Mouse (Mus musculus) kidney, adult 8-10 months (tissue): ENCODE data around the gene Emc6.

Experiments used
- DNase-seq, 2 experiments: peaks; one replicate each; pipeline ENCODE4 v3.0.0; 2022

Emc6 gene

DNA sequence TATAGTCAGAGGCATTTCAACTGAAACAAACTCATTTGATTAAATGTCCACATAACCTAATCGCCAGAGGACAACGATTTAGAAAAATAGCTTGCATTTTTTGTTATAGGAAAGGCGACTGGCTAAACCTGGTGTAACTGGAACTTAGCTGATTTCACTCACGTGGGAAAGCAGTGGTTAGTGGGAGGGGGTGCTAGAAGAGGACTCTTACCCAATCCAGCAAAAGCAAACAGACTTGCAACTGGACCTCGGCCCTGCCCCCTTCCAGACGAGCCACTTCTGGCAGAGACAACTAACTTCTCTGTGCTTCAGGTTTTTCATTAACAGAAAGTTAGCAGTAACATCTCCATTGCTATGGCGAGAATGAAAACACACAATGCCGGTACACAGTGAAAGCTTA lies 1.2 kb downstream of the Emc6 start:
- DNase-seq, result peak; percentile 92 to 96

DNA sequence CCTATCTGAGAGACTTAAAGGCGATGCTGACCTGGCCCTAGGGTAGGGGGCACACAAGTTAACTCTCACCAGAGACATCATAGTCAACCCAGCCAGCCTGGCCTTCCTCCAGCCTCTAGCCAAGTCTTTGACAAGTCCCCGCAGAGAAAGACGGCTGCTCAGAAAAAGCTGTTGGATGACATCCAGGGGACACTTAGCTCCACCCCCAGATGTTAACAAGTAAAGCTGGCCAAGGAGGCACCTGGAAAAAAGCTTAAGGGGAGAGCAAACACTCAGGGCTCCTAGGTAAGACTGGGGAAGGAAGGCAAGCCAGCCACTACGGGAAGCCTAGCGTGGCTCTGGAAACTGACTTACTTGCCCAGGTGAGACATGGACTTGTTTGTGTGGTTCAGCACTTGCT lies 4.7 kb downstream of the Emc6 start:
- DNase-seq, result peak; percentile 93 to 94

DNA sequence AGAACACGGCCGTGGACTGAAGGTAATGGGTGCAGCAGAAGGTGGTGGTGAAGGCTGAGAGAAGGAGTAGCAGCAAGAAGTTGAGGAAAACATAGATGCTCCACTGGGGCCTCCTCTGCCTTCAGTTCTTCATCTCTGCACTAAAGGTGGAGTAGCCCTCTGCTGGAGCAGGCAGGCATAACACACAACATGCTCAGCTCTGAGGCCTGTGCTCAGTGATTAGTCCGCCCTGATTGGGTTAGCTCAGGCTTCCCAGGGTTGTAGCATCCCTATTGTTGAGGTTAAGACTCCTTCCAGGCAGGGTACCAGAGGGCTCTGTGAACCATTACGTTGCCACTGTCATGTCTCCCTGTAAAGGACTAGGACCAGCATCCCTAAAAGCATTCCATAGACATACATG lies 7.6 kb downstream of the Emc6 start:
- peak; percentile 54 to 81 for DNase-seq

DNA sequence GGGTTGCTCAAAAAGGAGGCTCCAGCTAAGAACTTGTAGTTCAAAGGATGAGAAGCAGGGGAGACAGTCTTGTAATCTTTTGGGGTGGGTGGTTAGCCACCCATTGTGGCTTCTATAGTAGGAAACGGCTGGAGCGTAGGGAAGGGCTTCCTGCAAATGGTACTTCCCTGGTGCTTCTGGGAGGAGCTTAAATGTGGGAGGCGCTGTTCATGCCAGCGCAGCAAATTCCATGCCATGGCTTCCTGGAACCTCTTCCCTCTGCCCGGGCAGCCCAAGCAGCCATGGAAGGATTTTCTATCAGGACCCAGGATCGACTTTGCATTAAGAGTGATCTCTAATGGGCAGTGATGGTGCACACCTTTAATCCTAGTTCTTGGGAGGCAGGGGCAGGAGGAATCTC lies 8.3 kb downstream of the Emc6 start:
- peak; percentile 41 to 58 for DNase-seq

DNA sequence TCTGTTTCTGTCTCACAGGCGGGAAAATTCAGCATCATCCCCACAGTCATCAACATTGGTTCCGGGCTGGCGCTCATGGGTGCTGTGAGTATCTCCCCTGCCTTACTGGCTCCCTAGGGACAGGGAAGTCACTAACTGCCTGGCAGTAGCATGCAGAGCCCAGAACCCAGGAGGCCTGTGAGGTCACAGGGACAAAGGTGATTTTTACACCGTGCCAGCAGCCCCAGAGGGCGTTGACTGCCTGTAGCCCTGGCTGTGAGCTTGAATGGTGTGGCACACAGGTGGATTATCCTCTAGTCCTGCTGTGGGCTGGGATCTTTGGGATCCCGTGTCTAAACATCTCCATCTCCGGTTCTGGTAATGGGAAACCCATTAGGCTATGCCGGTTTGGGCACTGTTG lies 8.8 kb downstream of the Emc6 start:
- DNase-seq, result peak; percentile 65 to 67

DNA sequence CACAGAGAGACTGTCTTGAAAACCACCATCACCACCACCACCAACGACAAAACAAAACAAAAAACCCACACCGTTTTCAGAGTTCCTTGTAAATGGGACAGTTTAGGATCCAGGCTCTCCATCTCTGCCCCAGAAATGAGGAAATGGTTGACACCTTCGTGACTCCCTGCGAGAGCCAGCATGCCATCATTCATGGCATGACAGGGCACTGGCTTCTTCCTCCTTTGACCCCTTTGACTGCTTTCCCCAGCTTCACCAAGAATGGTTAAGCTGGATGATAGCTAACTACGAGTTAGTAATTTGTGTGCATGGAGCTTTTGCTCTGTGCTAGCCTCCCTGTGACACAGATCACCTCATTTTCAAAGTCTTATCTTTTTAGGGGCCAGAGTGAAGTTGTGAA lies 14.6 kb downstream of the Emc6 start:
- peak in 1 of 2 experiments; percentile 38 for DNase-seq

DNA sequence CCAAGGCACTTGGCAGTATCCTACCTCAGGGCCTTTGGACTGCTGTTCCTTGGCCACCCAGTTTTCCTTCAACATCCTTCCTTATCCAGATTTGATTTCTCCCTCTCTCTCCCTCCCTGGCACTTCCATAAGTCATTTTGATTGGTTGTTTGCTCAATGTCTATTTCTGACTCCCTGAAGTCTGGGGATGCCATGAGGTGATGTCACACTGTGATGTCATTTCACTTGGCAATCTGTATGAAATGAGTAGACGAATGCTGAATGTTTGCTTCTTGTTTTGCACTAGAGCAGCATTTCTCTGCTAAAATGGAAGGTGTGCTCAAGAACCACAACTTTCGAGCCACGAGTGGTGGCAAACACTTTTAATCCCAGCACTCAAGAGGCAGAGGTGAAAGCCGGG lies 15.2 kb downstream of the Emc6 start:
- DNase-seq, result no peak

DNA sequence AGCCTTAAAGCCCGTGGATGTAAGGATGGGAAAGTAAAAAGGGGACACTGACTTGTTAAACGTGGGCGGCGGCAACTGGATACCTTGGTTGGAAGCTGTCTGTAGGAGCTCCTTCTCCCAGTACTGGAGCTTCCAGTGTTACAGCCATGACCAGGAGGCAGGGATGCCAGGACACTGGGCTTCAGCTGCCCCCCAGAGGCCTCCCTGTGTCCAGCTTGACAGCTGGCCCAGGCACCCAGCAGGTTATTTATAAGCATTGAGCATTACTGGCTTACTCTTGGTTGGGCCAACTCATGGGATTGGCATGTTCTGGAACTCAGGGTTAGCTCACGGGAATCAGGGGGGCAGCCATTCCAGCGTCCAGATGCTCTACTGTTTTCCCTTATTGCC lies 16.0 kb downstream of the Emc6 start:
- peak in 1 of 2 experiments; percentile 50 for DNase-seq

DNA sequence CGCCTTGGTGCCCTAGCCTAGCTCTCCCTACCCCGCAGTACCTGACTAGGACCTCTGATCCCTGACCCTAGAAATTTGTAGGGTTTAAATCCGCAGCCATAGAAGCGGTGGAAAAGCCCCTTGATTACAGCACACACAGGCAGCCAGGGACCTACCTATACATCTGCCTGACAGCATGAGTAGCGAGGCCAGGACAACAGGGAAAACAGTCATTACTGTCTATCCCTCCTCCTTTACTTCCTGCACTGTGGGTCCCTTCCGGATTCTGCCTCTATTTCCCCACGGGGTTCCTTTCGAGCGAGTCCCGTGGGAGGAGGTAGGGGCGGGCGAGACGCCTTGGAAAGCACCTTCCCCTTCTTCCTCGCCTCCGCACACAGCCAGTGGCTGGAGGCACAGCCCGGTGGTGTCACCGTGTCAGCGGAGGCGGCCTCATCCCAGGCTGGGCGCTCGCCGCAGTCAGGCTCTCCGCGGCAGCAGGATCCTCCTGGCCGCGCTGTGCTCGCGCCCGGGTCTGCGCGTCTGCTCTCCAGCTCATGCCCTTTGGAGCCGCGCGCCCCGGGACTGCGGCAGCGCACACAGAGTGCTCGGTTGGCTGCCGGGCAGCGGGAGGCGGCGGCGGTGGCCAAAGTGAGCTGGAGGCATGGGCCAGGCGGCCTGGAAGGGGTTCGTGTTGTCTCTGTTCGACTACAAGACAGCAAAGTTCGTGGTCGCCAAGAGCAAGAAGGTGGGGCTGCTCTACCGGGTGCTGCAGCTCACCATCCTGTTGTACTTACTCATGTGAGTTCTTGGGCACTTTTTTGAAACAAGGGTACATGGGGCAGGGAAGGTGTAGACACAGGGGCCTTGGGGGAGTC lies 16.7 kb downstream of the Emc6 start, which contains the start of gene P2rx5:
P2rx5 (plus strand) TSS at position 465 of the 854 bp plus-strand sequence.
- DNase-seq, result peak; percentile 54 to 64

DNA sequence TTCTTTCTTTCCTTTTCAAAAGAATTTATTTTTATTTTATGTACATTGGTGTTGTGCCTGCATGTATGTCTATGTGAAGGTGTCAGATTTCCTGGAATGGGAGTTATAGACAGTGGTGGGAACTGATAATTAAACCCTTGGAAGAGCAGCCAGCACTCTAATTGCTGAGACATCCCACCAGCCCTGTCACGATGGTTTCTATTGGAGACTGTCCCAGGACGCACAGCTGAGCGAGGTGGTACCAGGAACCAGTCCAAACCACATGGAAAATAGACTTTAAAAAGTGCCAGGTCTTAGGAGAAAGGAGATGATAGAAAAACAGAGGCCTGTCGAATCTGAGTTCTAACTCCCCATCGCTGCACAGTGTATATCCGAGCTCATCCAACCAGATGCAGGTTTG lies 21.8 kb downstream of the Emc6 start:
- DNase-seq, result no peak

DNA sequence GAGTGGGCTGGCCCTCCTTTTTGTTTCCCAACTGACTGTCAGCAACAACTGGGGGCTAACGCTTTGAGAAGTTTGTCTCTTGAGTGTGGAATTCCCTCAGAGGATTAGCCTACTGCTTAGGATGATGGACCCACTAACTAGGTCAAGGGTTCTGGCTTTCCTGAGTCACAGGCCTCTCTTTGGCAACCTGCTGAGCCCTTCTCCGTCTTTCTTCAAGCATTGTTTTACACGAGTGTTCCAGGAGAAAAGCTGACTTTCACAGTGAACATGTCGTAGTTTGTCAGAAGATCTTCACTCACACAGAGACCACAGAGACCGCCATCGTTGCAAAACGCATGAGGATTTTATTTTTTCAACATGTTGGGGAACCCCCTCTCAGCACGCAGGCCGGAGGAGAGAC lies 28.6 kb downstream of the Emc6 start:
- DNase-seq, result no peak

DNA sequence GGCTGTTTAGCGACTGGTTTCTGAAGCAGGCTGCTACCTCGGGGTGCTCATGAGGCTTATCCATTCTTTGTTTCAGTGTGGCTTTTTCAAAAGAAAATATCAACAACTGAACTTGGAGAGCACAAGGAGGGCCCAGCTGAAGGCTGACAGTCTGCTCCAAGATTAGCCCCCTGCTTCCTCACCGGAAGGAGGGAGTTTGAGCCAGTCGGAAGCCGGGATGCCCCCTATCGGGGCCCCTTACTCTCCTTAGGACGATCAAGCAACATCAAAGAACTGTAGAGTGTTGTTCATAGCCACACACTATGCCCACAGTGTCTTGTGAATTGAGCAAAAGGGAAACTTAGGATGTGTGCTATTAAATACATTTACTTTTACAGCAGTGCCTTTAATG lies 29.9 kb downstream of the Emc6 start:
- DNase-seq, result no peak

DNA sequence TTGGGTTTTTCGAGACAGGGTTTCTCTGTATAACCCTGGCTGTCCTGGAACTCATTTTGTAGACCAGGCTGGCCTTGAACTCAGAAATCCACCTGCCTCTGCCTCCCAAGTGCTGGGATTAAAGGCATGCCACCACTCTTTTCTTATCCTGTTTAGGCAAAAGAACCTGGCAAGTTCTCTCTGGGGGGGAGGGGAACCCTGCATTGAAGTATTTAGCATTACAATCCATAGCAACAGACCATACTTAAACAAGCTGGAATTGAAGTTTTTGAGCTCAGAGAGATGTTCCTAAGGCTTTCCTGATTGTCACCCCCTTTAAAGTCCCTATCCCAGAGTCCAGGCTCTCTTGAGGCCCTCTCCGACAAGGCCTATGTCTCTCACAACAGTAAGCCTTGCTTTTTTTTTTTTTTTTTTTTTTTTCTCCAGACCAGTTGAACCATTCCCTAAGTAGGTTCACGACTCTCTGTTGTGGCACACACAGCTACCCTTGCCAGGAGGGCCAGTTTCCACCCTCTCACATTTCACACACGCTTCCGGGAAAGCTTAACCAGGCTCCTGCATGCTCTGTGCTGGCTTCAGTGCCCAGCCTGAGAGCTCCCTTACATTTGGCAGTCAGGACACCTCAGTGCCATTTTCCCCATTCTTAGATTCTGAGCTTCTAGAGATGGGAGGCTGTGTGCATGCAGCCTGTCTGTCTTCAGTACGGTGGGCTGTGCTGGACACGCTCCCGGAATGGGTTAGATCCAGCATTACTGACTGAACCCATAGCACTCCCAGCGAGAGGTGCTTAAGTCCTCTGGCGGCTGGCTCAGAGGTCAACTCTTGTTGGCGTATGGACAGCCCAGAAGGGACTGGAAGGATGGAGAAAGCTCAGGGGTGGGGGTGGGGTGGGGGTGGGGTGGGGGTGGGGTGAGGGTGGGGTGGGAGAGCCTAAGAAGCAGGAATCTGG lies 30.5 kb downstream of the Emc6 start:
- peak in 1 of 2 experiments; percentile 51 for DNase-seq

DNA sequence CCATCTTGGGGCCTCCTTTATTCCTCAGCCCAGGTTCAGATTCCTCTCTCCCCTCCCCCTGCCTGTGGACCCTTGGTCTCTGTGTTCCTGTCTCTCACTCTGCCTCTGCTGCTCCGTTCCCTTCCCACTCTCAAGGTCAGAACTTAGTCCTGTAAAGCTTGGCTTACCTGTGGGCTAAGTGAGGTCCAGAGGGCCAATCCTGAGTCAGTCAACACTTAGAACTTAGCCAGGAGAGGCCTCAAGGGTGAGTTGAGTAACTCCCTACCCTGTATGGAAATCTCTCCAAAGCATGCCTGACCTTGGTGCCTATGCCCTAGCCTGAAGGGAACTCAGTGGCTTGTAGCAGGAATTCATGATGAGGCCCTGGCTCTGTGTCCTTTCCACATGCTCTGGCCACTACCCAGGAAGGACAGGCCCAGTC lies 32.6 kb downstream of the Emc6 start:
- DNase-seq, result peak; percentile 42 to 83

DNA sequence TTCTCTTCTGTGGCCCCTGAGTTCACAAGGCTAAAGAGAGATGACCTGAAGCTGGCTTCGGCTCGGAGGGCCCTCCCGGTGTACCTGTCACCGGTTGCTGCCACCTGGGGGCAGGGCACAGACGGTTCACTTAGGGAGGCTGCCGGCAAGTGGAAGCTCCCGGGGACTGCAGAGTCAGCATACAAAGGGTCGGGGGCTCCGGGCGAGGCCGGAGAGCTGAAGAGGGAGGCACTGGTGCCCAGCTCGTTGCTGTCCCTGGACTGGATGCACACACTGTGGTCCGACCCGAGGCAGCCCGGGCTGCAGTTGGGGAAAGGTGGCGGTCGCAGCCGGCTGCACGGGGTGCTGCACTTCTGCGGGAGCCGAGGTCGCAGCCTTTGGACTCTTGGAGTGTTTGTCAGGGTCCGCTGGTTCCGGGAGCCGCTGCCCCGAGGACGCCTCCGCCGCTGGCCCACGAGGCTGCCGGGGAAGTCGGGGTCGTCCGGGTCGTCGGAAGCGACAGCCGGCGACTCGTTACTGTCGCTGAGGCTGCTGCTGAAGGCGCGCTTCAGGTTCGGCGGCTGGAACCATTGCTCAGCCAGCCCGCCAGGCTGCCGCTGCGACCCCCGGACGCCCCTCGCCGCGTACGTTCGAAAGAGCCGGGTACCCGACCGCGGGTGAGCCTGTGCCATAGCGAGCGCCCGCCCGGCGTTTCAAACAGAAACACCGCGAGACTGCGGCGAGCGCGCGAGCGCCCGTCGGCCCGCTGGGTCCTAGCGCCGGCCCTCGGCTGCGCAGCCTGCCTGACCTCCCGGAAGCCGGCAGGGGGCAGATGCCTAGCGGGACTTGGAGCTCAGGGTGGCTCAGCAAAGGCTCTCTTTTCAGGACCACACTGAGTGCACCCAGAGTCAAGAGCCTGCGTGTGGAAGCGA lies 39.0 kb downstream of the Emc6 start, which contains the start of gene Haspin:
Haspin (minus strand) TSS at position 704 of the 911 bp plus-strand sequence.
- DNase-seq, result peak; percentile 88 to 92

DNA sequence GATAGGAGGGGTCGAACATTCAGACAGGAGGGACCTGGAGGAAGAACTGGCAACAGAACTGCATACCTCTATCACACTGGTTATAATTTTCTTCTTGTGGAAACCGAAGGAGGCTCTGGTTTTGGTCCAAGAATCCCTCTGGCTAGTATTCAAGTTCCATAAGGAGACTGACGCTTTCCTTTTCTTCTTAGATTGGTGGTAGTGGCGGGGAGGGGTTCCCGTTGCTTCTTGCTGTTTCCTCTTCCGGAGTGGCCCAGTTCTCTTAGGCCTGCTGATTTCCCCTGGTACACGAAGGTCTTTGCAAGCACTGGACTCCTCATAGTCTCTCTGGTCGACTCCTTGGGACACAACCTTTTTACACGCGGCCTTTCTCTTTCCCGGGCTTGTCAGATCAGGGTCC lies 39.7 kb downstream of the Emc6 start:
- peak in 1 of 2 experiments; percentile 21 for DNase-seq

DNA sequence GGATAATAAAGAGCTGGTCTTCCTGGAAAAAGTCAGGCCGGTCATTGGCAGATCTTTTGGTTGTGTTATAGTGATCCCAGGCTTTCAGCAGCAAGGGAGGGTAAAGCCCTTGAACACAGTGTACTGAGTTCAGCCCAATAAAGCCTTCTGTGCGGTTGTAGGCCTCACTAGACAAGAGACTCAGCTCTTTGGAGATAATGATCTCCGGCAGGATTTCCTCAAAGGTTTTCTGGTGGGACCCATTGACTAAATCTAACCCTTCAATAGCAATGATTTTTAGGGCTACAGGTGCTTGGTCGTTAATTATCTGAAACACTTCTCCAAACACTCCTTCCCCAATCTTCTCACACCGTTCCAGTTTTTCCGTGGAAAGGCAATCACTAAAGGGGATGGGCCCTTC lies 40.2 kb downstream of the Emc6 start:
- no peak for DNase-seq

DNA sequence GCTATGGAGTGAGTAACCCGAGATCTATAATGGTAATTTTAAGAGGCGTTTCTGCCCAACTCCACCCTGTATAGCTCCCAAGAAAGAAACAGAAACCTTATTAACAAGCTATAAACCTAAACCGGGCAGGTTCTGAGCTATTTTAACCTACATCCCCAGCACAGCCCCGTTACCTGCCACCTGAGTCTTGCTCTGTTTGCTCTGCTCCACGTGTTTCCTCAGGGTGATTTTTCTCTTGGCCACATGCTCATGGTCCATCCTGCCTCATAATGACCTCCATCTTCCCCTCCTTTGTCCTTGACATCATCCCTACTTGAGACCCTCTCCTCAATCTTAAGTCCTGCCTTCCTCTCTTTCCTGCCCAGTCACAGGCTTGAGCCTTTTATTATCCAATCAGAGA lies 42.6 kb downstream of the Emc6 start:
- no peak for DNase-seq

DNA sequence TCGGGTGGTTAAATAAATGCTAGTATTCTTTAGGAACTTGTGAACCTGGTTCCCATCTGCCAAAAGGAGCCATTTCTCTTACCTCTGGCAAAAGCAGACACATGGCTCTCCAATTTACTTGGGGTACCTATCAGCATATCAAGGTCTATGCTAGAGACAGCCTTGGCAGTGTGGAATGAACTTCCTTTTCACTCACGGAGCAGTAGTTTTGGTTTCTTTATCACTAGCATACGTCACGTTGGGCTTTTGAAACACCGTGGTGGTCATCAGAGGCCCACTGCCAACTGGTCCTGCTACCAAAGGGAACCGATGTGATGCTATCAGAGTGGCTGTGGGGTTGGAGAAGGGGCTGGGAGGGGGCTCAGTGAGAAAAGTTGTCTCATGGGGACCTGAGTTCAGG lies 43.8 kb downstream of the Emc6 start:
- DNase-seq, result no peak

DNA sequence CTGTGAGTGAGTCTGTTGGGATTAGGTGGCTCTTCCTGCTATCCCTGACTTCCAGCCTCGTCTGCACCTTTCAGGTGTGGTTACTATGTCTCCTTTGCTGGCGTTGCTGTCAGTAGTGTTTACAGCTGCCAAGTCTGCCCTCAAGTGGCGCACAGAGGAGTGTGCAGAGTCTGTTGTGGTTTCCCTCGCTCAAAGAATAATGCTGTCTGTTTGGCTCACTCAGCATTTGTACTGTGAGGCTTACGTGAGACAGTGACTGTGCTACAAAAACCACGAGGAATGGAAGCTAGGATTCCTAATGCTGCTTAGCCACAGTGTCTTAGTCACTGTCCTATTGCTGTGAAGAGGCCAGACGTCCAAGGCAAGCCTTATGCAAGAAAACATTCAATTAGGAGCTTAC lies 45.8 kb downstream of the Emc6 start:
- peak; percentile 39 to 43 for DNase-seq

DNA sequence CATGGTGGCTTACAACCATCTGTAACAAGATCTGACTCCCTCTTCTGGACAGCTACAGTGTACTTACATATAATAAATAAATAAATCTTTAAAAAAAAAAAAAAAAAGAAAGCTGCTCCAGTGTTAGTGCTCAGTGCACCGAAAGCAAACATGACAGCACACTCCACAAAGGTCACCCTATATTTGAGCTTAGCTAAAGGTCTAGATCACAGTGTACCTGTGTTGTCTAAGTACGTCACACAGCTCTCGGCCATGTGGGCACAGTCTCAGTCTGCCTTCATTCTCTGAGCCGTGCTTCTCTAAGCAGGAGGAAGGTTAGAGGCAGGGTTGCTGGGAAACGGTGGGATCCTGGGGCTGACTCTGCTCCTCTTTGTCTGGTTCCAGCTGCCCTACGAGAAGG lies 50.3 kb downstream of the Emc6 start:
- no peak for DNase-seq
